Mouse (Mus musculus) erythroblast, adult 5-6 weeks (primary cell): Measurements from ENCODE around the gene Ugt1a10. TPM values are rescaled to one million over a fixed set of nuclear protein-coding genes. Genes with fewer than 3 reads are reported as not detected.
"Not testable (repeated sequence)": the region's sequence is repeated elsewhere in the genome, so short reads cannot be mapped to it uniquely, and the experiment has no call there.

Experiments used
- ATAC-seq: replicated peaks from 2 replicates; pipeline ENCODE4 v1.8.0; 2016; ENCODE audit warnings: moderate number of reproducible peaks, mild to moderate bottlenecking, moderate TSS enrichment, inconsistent platforms; ENCODE audit not compliant: poor library complexity, low FRiP score, severe bottlenecking
- total RNA-seq, 2 experiments: library from RNA; stranded (forward) in 1 of 2; stranded (reverse) in 1 of 2; fragments of 150-400 nt in 1 of 2; fragments of 200-764, 138-1000 nt in 1 of 2; gene quantifications; 2 replicates each; pipeline versions ENCODE4 v1.2.3 to v1.2.4; 2015 to 2017; ENCODE audit warnings: low replicate concordance in 2 of 2

The Ugt1a10 gene
- total RNA-seq, 2 experiments from 2014 or later, result not detected

DNA sequence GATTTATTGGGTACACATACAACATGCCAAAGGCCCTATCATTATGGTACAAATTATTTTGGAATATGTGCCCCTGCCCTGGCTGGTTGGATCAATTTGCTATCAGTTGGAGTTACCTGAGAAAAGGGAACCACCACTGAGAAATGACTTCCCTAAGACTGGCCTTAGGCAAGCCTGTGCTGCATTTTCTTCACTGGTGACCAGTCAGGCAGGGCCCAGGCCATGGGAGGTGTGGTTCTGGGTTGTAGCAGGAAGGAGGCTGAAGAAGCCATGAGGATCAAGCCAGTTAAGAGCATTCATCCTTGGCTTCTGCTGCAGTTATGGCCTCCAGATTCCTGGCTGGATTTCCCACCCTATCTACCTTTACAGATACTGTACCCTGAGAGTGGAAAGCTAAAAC is 37.2 kb downstream of the Ugt1a10 start:
- ATAC-seq, result no peak

DNA sequence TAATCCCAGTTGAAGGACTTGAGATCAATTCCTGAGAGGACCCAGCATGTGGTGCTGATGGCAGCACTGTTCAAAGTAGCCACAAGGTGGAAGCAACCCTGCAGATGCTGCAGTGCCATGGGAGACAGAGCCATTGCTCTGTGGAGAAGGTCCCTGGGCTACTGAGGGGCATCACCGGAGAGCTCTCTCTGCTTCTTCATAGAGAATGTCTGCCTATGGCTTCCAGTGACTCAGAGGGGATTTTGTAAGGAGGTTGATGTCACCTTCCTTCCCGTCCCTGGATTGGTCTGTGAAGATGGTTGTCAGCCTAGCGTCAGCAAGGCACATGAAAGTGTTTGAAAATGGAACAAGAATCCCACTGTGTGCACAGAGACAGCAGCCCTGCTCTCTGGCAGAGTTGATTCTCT is 39.1 kb downstream of the Ugt1a10 start:
- ATAC-seq, result peak; percentile 51

DNA sequence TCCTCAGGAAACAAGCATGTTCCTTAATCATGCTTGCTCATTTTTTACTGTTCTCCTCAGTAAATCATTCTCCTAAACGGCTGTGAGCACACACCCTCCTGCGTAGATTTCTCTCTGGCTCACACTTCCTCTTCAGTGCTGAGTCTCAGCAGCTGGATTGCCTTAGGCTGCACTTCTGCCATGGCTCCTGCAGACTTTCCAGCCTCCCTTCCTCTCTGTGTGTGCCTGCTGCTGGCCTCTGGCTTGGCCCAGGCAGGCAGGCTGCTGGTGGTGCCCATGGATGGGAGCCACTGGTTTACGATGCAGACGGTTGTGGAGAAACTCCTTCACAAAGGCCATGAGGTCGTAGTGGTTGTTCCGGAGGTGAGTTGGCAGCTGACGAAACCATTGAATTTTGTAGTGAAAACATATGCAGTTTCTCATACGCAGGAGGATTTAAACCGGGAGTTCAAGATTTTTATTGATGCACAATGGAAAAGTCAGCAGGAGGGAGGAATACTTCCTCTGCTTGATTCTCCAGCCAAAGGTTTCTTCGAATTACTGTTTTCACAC is 39.8 kb downstream of the Ugt1a10 start, which contains the start of gene Ugt1a7c:
Gene Ugt1a7c, plus strand, starts transcription at position 122 of the 552 bp plus-strand sequence.
- no peak for ATAC-seq

DNA sequence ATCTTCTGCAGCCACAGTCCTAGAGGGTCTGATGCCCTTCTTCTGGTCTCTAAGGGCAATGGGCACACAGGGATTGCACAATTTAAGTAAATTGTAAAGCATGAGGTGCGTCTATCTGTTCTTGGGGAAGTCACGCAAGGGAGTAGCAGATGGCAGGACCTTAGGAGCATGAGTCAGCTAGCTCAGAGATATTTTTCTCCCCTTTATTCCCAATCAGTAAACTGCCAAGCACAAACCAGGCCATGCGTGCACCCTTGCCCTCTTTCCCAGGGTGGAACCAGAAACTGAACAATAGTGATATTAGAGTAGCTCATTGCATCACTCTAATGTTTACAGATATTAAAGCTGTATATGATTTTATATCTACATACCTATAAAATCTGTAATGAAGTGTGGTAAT is 43.4 kb downstream of the Ugt1a10 start:
- not testable (repeated sequence) for ATAC-seq

DNA sequence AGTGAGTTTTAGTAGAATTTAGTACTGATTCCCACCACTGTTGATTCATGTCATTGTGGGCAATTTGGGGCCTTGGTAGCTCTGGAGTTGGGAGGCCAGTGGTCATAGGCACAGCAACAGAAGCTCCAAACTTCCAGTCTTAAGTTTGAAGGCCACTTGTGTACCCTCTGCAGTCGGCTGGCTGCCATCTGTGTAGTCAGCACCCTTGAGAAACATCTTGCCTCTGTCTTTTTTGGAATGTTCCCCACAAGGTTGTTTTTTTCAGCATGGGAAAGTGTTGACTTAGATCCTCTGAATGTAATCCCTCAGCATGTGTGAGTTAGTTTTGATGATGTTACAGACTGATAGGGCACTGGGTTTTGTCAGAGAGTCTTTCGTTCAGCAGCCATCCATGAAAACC is 44.5 kb downstream of the Ugt1a10 start:
- ATAC-seq, result not testable (repeated sequence)

DNA sequence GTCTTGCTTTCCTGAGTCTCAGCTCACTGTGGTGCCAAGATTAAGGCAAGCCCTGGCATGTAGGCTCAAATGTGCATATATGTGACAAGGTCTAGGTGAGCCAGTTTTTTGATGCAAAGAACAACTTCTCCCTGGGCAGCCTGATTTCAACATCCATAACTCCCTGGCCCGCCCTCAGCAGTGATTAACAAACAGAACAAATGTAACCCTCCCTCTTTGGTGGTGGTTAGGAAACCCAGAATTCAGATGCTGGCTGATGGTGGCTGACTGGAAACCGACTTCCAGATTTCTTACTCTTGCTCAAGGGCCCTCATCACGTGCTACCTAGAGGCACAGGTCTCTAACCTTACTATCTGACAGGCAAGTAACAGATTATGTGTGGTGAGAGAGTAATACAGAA is 47.8 kb downstream of the Ugt1a10 start, which contains the start of gene Ugt1a6b:
Gene Ugt1a6b, plus strand, starts transcription at position 234 of the 400 bp plus-strand sequence.
- ATAC-seq, result not testable (repeated sequence)

DNA sequence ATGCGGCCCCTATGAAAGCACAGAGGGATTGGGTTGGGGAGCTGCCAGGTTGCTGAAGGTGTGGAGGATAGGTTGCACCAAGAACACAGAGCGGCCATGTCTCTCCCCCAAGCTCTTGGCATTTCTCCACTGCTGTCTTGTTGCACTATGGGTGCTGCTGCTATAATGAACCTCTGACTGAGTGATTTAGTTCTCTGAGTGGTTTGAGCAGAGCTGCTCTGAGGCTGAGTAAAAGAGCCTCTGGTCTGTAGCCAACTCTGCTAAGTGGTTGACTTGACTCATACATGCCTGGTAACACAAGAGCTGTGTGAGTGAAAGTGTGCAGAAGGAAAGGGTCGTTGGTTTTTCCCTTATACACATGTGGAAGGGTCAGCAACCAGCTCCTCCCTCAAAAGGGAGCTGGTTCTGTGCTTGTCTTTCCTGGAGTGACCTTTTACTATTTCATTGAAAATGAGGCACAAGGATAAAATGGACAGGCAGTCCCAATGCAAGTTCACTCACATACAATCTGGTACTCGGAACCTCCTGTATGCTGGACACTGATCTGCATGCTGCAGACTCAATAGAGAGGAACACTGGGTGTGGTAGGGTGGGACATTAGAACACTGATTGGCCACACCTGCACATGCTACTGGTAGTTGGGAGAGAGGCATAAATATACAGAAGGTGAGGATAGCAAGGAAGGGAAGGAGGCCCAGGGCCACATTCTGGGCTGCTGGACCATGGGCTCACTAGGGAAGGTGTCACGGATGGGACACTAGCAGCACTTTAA is 48.7 kb downstream of the Ugt1a10 start:
- ATAC-seq, result not testable (repeated sequence)

DNA sequence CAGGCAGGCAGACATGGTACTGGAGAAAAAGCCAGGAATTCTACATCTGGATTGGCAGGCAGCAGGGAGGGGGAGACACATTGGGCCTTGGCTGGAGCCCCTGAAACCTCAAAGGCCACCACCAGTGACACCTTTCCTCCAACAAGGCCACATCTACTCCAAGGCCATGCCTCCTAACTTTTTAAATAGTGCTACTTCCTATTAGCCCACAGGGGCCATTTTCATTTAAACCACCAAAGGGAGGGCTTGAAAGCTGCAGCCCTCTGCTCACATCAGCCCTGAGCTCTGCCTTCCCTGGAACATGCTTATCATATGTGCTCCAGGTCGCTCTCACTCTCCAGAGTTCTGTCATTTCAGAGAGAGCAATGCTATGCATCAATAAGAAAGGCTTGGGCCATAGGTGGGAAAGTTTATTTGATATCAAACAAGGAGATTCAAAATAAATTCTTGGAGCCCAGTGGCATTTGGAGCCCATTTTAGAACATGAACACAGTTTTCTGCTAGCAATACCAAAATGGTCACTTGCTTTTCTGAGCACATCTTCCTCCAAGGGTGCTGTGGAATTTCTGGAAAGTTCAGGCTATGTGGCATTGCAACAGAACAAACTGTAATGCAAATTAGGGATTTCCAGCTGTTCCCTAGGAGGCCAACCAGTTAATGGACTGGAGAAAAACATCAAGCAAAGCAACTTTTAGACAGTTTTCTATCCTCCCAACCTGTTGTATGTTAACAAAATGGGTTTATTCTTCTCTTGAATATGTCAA is 49.7 kb downstream of the Ugt1a10 start:
- no peak for ATAC-seq

DNA sequence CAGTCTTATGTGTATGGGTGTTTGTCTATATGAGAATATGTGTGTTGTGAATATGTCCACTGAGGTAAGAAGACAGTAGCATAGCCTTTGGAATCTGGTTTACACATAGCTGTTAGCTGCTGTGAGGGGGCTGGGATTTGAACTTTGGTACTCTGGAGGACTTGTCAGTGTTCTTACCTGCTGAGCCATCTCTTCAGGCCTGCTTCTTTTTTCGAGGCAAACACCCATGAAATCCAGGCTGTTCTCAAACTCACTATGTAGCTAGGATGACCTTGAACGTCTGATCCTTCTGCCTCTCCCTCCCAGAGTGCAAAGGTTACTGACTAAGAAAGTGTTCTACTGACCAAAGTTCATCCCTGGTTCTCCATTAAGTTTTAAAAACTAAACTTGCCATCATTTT is 50.5 kb downstream of the Ugt1a10 start:
- no peak for ATAC-seq

DNA sequence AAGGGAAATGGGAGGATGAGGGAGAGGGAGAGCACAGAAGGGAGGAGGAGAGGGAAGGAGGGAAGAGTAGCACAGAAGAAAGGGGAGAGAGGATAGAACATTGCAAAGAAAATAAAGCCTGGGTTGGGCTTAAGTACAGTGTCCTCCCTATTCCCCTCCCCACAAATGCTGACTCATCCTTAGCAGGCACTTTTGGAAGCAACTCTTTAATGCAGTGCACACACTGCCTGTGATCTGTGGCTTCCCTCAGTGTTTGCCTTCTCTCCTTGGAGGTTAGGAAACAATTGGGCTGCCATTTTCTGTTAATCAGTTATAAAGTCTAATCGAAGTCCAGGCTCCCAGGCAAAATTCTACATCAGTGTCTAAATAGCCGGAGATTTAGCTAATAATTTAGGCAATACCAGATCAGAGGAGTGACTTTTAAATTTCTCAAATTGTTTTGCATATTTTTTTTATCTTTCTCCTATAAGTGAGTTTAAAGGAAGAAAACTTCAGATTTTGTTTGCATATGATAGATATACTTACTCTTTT is 53.9 kb downstream of the Ugt1a10 start:
- ATAC-seq, result peak; percentile 94

DNA sequence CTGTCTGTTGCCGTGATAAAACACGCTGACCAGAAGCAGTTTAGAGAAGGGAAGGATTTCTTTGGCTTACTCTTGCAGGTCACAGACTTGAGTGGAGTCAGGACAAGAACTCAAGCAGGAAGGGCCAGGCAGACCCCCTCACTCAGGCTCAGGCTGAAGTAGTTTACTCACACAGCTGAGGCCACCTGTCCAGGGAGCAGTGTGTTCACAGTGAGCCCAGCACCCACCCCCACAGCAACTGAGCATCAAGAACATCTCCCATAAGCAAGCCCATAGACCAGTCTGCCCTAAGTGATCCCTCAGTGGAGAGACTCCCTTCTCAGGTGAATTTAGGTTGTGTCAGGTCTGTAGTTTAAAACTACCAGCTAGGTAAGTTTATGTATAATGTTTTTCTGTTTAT is 54.4 kb downstream of the Ugt1a10 start:
- ATAC-seq, result not testable (repeated sequence)

DNA sequence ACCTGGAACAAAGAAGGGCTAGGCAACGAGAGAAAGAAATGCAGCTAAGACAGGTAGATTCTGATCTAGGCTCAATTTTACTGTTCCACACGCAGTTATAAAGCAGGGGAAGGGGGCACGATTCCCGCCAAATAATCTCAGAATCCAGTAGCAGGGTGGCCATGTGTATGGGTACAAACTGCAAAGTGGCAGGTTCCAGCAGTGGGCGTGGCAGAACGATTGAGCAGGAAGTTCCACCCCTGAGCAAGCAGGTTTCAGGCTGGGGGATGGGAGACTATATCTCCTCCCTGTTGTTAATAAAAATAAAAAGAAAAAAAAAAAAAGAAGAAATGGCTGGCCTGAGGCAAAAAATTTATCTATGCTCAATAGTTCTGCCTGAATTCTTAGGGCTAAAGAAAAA is 57.6 kb downstream of the Ugt1a10 start:
- ATAC-seq, result not testable (repeated sequence)

DNA sequence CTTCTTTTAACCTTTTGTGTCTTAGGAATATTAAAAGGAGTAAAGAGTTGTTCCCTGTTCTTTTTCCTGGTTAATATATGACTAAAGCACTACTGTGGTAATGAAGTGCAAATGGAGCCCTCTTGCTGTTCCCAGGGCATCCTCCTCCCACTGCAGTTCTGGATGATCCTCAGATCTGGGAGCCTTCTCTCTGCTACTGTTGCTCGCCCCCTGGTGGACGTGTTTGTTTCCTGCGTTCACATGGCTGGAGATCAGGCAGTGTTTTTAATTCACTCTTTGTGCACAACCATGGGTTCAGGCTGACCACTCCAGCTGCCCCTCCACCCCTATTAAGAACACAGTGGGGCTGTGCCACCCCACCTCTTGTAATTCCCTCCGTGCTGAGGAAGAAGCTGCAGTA is 65.4 kb downstream of the Ugt1a10 start:
- ATAC-seq, result peak; percentile 90

DNA sequence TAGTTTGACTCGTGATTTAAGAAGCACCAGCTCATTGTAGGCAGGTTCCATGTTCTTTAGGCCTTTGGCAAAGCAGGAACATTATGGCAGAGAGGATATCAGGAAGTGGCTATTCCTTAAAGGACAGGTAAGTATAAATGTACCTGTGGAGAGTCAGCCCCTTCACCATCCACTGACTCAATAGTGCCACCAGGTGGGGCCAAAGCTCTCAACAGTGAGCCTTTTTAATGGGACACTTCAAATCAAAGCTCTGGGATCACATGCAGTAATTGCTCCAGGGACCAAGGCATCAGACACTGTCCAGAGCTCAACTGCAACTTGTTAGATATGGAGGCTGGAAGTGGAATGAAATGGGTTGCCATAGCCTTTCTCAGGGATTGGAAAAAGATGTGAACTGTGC is 66.3 kb downstream of the Ugt1a10 start:
- not testable (repeated sequence) for ATAC-seq

DNA sequence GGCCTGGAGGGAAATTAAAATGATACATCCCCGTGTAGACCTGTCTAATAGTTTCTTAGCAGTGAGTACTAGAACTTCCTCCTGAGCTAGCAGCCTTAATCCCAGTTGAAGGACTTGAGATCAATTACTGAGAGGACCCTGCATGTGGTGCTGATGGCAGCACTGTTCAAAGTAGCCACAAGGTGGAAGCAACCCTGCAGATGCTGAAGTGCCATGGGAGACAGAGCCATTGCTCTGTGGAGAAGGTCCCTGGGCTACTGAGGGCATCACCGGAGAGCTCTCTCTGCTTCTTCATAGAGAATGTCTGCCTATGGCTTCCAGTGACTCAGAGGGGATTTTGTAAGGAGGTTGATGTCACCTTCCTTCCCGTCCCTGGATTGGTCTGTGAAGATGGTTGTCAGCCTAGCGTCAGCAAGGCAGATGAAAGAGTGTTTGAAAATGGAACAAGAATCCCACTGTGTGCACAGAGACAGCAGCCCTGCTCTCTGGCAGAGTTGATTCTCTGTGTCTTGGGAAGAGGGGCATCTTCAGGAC is 70.7 kb downstream of the Ugt1a10 start:
- not testable (repeated sequence) for ATAC-seq

DNA sequence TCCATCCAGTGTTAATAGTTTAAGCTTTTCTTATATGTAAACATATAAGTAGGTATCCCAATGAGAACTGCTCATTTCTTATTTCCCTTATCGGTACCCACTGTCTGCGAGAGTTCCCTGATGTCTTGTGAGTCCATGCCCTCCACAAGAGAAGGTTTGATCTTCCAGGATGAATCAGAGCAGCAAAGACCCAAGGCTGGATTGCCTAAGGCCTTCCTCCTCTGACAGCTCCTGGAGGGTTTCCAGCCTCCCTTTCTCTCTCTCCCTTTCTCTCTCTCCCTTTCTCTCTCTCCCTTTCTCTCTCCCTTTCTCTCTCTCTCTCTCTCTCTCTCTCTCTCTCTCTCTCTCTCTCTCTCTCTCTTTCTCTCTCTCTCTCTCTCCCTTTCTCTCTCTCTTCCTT is 73.9 kb downstream of the Ugt1a10 start:
- not testable (repeated sequence) for ATAC-seq

DNA sequence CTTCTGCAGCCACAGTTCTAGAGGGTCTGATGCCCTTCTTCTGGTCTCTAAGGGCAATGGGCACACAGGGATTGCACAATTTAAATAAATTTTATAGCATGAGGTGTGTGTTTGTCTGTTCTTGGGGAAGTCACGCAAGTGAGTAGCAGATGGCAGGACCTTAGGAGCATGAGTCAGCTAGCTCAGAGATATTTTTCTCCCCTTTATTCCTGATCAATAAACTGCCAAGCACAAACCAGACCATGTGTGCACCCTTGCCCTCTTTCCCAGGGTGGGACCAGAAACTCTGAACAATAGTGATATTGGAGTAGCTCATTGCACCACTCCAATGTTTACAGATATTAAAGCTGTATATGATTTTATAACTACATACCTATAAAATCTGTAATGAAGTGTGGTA is 75.0 kb downstream of the Ugt1a10 start:
- not testable (repeated sequence) for ATAC-seq

DNA sequence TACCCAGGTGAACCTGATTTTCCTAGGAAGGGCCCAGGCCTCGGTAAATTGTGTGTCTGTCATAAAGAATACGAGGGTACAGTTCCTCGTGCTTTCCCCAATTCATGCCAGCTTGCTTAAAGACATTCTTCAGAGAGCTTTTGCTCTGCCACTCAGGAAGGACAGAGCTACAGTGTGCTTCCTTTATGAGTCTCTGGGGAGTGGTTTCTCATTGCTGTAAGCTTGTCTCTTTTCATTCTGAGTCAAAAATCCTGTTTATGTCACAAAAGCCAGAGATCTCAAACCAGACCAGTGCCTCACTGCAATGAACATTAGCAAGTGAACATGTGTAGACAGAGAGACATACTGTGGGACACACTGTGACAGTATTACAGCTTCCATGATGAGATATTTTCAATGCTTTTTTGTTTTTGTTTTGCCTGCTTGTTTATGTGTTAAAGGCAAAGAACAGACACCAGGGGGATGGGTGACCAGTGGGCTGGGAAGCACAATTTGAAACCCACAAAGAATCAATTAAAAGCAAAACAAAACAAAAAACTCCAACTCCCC is 78.8 kb downstream of the Ugt1a10 start:
- ATAC-seq, result no peak

DNA sequence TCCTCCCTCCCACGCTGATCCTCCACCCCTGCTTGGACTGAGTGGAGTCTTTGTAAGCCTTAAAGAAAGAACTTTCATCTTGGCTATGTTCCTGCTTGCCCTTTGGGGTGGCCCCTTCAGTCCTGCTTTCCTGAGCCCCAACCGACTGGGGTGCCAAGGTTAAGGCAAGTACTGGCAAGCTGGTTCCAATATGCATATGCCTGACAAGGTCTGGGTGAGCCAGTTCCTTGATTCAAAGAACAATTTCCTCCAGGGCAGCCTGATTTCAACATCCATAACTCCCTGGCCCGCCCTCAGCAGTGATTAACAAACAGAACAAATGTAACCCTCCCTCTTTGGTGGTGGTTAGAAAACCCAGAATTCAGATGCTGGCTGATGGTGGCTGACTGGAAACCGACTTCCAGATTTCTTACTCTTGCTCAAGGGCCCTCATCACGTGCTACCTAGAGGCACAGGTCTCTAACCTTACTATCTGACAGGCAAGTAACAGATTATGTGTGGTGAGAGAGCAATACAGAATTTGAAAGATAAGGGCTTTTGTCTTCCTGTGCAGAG is 79.3 kb downstream of the Ugt1a10 start, which contains the start of gene Ugt1a6a:
Gene Ugt1a6a, plus strand, starts transcription at position 353 of the 555 bp plus-strand sequence.
- not testable (repeated sequence) for ATAC-seq
